Mouse (Mus musculus): Measurements from ENCODE around the gene Lrg1.
A peak's percentile ranks its signal among the peaks of the same experiment; 100 is the strongest.

Lrg1 gene

DNA sequence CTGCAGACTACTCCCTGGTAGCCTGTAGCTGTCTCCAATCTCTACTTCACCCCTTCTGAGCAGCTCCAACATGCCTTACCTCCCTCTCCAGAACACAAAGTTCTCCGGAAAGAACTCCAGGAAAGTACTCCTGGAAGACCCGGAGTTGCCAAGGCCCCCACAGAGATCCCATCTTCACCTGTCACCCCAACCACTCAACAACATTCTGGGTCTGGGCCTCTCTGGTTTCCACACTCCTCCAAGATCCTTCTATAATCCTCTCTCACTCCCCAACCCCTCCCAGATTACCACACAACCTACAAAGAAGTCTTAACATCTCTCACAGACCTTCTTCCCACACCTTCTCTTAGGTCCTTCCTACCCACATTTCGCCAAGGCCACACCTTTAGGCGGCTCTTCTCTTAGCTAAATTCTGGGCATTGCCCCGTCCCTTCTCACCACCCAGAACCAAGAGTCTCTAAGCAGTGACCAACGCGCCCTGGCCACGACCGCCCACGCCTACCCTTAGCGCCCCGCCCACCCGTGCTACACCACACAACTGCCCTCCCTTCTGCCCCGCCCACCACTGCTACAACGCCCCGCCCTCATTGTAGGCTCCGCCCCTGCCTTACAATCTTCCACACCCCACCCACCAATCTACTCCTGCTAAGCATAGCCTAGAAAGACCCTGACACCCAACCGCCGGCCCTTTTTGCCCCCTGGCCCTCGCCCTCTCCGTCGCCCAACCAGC lies 47.5 kb downstream of the Lrg1 start:
- DNase-seq, result peak; percentile 90

DNA sequence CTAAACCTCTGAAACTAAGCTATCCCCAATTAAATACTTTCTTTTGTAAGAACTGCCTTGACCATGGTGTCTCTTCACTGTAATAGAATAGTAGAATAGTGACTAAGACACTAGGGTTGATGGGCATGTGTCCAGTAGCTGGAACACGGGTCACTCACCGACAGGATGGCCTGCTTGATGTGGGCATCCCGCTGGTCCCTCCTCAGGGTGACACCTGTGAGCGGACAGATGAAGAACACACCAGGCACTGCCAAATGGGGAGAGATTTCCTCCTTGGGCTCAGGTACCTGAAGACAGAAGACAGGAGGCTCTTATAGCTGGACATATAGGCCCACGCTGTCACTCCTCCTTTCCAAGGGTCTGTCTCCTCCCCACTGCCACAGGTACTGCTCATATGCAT lies 49.6 kb downstream of the Lrg1 start:
- no peak for DNase-seq

DNA sequence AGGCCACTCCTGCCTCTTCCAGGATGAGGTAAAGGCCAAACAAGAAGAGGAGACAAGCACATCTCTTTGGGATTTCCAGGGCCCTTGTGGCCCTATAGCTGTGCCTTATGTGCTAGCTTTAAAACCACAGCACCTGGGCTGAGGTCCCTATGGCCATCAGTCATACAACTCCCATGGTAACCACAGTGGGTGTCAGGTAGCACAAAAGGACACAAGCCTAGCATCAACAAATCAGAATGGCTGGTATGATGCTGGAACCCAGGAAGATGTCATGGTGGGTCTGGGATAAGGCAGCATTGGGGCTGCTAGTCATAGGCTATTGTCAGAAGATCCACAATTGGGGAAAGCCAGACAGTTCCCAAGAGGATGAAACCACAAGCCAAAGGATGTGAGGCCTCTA lies 50.7 kb downstream of the Lrg1 start:
- DNase-seq, result no peak

All from thymus, postnatal 4 days (tissue).